Mouse (Mus musculus) cortical plate, adult 2 months (tissue): Measurements from ENCODE around the gene R3hdm1.

Source experiments
- CTCF ChIP-seq: fragments of 200-500 bp; IDR thresholded peaks from 2 replicates; pipeline ENCODE4 v1.5.1; 2011; ENCODE audit warnings: mild to moderate bottlenecking, control low read depth, low read length; ENCODE audit not compliant: insufficient read depth; ENCODE audit errors: extremely low read depth
- POLR2A ChIP-seq: fragments of 200-500 bp; IDR thresholded peaks from 2 replicates; pipeline ENCODE4 v1.6.1; 2011; ENCODE audit warnings: mild to moderate bottlenecking, low read length, control low read depth; ENCODE audit not compliant: insufficient read depth; ENCODE audit errors: extremely low read depth

GRCm38 (mm10) chr1:128235181-128235580, 132.1 kb downstream of the R3hdm1 start:
- TF ChIP-seq CTCF (no peak), POLR2A (no peak)
